Mouse (Mus musculus) olfactory bulb, adult 2 months (tissue): ENCODE measurements around the gene Olfr1298. TPM values are rescaled to one million over a fixed set of nuclear protein-coding genes. Genes with fewer than 3 reads are reported as not detected.

Experiments
- H3K27ac ChIP-seq: fragments of 200-500 bp; 2 replicates; pipeline ENCODE4 v1.5.1; 2012; ENCODE audit warnings: low read depth, low read length; ENCODE audit not compliant: insufficient read depth
- H3K4me1 ChIP-seq: fragments of 200-500 bp; 2 replicates; pipeline ENCODE4 v1.6.1; 2012; ENCODE audit warnings: low read length; ENCODE audit not compliant: control insufficient read depth, insufficient read depth
- H3K4me3 ChIP-seq: fragments of 200-500 bp; 2 replicates; pipeline ENCODE4 v1.5.1; 2012; ENCODE audit warnings: mild to moderate bottlenecking, low read depth, low read length, moderate library complexity; ENCODE audit not compliant: insufficient read depth
- CTCF ChIP-seq: fragments of 200-500 bp; IDR thresholded peaks from 2 replicates; pipeline ENCODE4 v1.5.1; 2012; ENCODE audit warnings: low read depth, mild to moderate bottlenecking, low read length, moderate library complexity; ENCODE audit not compliant: insufficient read depth
- POLR2A ChIP-seq: fragments of 200-500 bp; IDR thresholded peaks from 2 replicates; pipeline ENCODE4 v1.6.1; 2012; ENCODE audit warnings: mild to moderate bottlenecking, low read depth, low read length, moderate library complexity; ENCODE audit not compliant: insufficient read depth
- WGBS: fragments of 180-500 bp; shearing (Covaris S2); methylation state at CpG from one replicate; pipeline ENCODE4 v1.1.7; 2018; 5-methylcytosine and 5-hydroxymethylcytosine counted together
- polyA plus RNA-seq: library from polyadenylated mRNA; stranded (reverse); fragments of >200 nt; gene quantifications from 2 replicates; pipeline ENCODE4 v1.2.4, GENCODE M21; 2012; ENCODE audit warnings: low replicate concordance; ENCODE audit not compliant: missing spikeins, insufficient read depth, insufficient read length

Gene Olfr1298
- not detected in 2 replicates for polyA plus RNA-seq

- Histone ChIP-seq H3K4me1 (no peaks in the 10 kb centered on the region), H3K27ac (no peak within 1 kb of the TSS), H3K4me3 (no peak within 1 kb of the TSS)
- 82% methylated on average over 1 of the region's 1 CpGs for WGBS
- no peak for TF ChIP-seq CTCF
- no peak for TF ChIP-seq POLR2A
These were observed at the start of gene Olfr1298 for GRCm38 (mm10) chr2:111649101-111649500. Olfr1298 (minus strand) TSS chr2:111649201.

GRCm38 (mm10) chr2:111661119-111661518, 12.1 kb upstream of the Olfr1298 start, which contains the start of gene Olfr1299:
Olfr1299 (plus strand) TSS chr2:111661419.
- 82% methylated on average over 4 of the region's 4 CpGs for WGBS

GRCm38 (mm10) chr2:111626397-111626796, 22.6 kb downstream of the Olfr1298 start, which contains the start of gene Olfr1297:
Olfr1297 (minus strand) TSS chr2:111626497.
- 78% methylated on average over 1 of the region's 1 CpGs for WGBS
- no peak within 1 kb of the TSS for H3K27ac ChIP-seq
- H3K4me3 ChIP-seq = no peak within 1 kb of the TSS
- TF ChIP-seq POLR2A = no peak
- TF ChIP-seq CTCF = no peak
- H3K4me1 ChIP-seq = no peaks in the 10 kb centered on the region

More at GRCm38 (mm10) chr2:111661119-111661518, 12.1 kb upstream of the Olfr1298 start, which contains the start of gene Olfr1299:
- no peaks in the 10 kb centered on the region for H3K4me1 ChIP-seq
- no peak within 1 kb of the TSS for H3K27ac ChIP-seq
- no peak within 1 kb of the TSS for H3K4me3 ChIP-seq
- TF ChIP-seq POLR2A (no peak), CTCF (no peak)

Other genes starting within 250 kb of the Olfr1298 start
- not detected in 2 replicates for gene Olfr1286, start 226.1 kb downstream of the Olfr1298 start, polyA plus RNA-seq
- not detected in 2 replicates for gene Olfr1287, start 200.1 kb downstream of the Olfr1298 start, polyA plus RNA-seq
- gene Olfr1288, start 175.1 kb downstream of the Olfr1298 start, polyA plus RNA-seq = not detected in 2 replicates
- gene Olfr1289, start 168.4 kb downstream of the Olfr1298 start, polyA plus RNA-seq = not detected in 2 replicates
- not detected in 2 replicates for gene Olfr1290, start 155.4 kb downstream of the Olfr1298 start, polyA plus RNA-seq
- not detected in 2 replicates for gene Olfr1291-ps1, start 152.0 kb downstream of the Olfr1298 start, polyA plus RNA-seq
- not detected in 2 replicates for gene Olfr1293-ps, start 124.0 kb downstream of the Olfr1298 start, polyA plus RNA-seq
- gene Olfr1294, start 108.9 kb downstream of the Olfr1298 start, polyA plus RNA-seq = not detected in 2 replicates
- gene Olfr1295, start 79.5 kb downstream of the Olfr1298 start, polyA plus RNA-seq = not detected in 2 replicates
- gene Olfr1297, start 22.7 kb downstream of the Olfr1298 start, polyA plus RNA-seq = not detected in 2 replicates
- gene Olfr1299, start 12.2 kb upstream of the Olfr1298 start, polyA plus RNA-seq = not detected in 2 replicates
- gene Olfr1301, start 101.8 kb upstream of the Olfr1298 start, polyA plus RNA-seq = not detected in 2 replicates
- not detected in 2 replicates for gene Olfr1302, start 128.2 kb upstream of the Olfr1298 start, polyA plus RNA-seq
- gene Olfr1303, start 171.1 kb upstream of the Olfr1298 start, polyA plus RNA-seq = not detected in 2 replicates
- not detected in 2 replicates for gene Olfr1305, start 227.9 kb upstream of the Olfr1298 start, polyA plus RNA-seq